In genomic region chr4:130899782-130900427, GRCm38 (mm10) we compare ENCODE assay signal across 11 mouse cellular contexts. TPM values are rescaled to one million over a fixed set of nuclear protein-coding genes. Genes with fewer than 3 reads are reported as not detected.
DNase-seq lines count a peak whose midpoint lies in the region; ATAC-seq and TF ChIP-seq lines count a peak whose summit lies in the region.
"Had no signal": no experiment of that assay in that cellular context is flagged by ENCODE, and none has a peak within 500 bp of the region (broad histone marks: within the 10 kb centered on the region; RNA-seq: fewer than 3 reads in every experiment).

No protein-coding gene starts in this region.

- no peaks in the 10 kb centered on the region for H3K79me2 ChIP-seq in heart, adult 2 months (replicated peaks; ENCODE audit: control insufficient read depth, insufficient read depth, low read length)

- peak; percentile 11 to 31 for DNase-seq in kidney, adult 8-10 months
- no peak for DNase-seq in kidney, postnatal 10 days
- DNase-seq in CD4-positive helper T cell, adult 2 months (ENCODE audit: low read depth, low spot score), result peak; percentile 86
- DNase-seq in heart, adult 2 months, result peak in 1 of 2 experiments; percentile 49
- no peak for DNase-seq in limb, embryonic 11.5 days (ENCODE audit: low spot score)
- DNase-seq in adrenal gland, postnatal 25 days, result no peak
- no peak for DNase-seq in left cerebral cortex, adult 8-10 months (ENCODE audit: low spot score in 2 of 2)
- no peak for DNase-seq in lung, postnatal 0 days (ENCODE audit: low spot score)

- peaks cover 4% of the 10 kb centered on the region for H3K4me1 ChIP-seq in heart, adult 2 months (ENCODE audit: control insufficient read depth, insufficient read depth, low read length)
- H3K4me1 ChIP-seq in limb, embryonic 11.5 days (ENCODE audit: control insufficient read depth, insufficient read depth, low read length), result peaks cover 14% of the 10 kb centered on the region
- H3K4me1 ChIP-seq in lung, postnatal 0 days (ENCODE audit: insufficient read depth, low read depth, low read length), result no peaks in the 10 kb centered on the region

- no peak overlapping the region for H3K4me3 ChIP-seq in heart, adult 2 months
- H3K4me3 ChIP-seq in limb, embryonic 11.5 days (ENCODE audit: low read depth, low read length), result no peak overlapping the region
- H3K4me3 ChIP-seq in lung, postnatal 0 days (ENCODE audit: low read depth, low read length), result no peak overlapping the region
- H3K4me3 ChIP-seq: forebrain, embryonic 13.5 days had no signal

- no peak overlapping the region for H3K9ac ChIP-seq in heart, adult 2 months (ENCODE audit: low read depth, low read length)
- H3K9ac ChIP-seq in limb, embryonic 11.5 days (ENCODE audit: low read length), result 0 out of 2 replicates have a peak overlapping the region, but pooled peaks have one; percentile 14
- H3K9ac ChIP-seq in lung, postnatal 0 days (replicated peaks; ENCODE audit: low read depth), result no peak overlapping the region
- H3K9ac ChIP-seq: forebrain, embryonic 13.5 days had no signal

- peak overlapping the region; percentile 76 for H3K27ac ChIP-seq in heart, adult 2 months
- H3K27ac ChIP-seq in limb, embryonic 11.5 days (replicated peaks; ENCODE audit: low read depth, low read length), result no peak overlapping the region
- H3K27ac ChIP-seq in lung, postnatal 0 days (ENCODE audit: low read length), result no peak overlapping the region

- intact Hi-C loops in heart, adult 2 months (cut with DNase I), result no loop called here

- no peaks in the 10 kb centered on the region for H3K9me3 ChIP-seq in limb, embryonic 11.5 days (ENCODE audit: control insufficient read depth, low read length)
- H3K9me3 ChIP-seq in lung, postnatal 0 days (ENCODE audit: low read length), result no peaks in the 10 kb centered on the region
- H3K9me3 ChIP-seq: forebrain, embryonic 13.5 days had no signal

- TF ChIP-seq POLR2A in heart, adult 2 months (IDR thresholded peaks at IDR 0.05; ENCODE audit: insufficient read depth, low read depth, low read length), result no peak

- no peak for TF ChIP-seq CTCF in heart, adult 2 months (IDR thresholded peaks at IDR 0.05)
- TF ChIP-seq CTCF in lung, postnatal 0 days (IDR thresholded peaks at IDR 0.05), result no peak

- 67% methylated on average over 6 of the region's 6 CpGs for WGBS in heart, adult 2 months
- whole genome bisulfite sequencing in limb, embryonic 11.5 days, result 79% methylated on average over 6 of the region's 6 CpGs
- 68% methylated on average over 6 of the region's 6 CpGs for WGBS in lung, postnatal 0 days

- H3K4me2 ChIP-seq in limb, embryonic 11.5 days (ENCODE audit: low read depth, severe bottlenecking), result no peak overlapping the region
- no peak overlapping the region for H3K4me2 ChIP-seq in lung, postnatal 0 days (replicated peaks; ENCODE audit: low read depth, low read length)
- H3K4me2 ChIP-seq: forebrain, embryonic 13.5 days had no signal

- TF ChIP-seq EP300 in heart, adult 2 months (IDR thresholded peaks at IDR 0.05; ENCODE audit: insufficient read depth, low read depth, low read length), result peak; percentile 71; the same call in 1 of the 2 replicates
- no peak for TF ChIP-seq EP300 in lung, postnatal 0 days (IDR thresholded peaks at IDR 0.05)

- no peaks in the 10 kb centered on the region for H3K27me3 ChIP-seq in heart, adult 2 months (ENCODE audit: control insufficient read depth, insufficient read depth, low read length)
- H3K27me3 ChIP-seq in limb, embryonic 11.5 days (ENCODE audit: control insufficient read depth, insufficient read depth, low read length), result no peaks in the 10 kb centered on the region
- no peaks in the 10 kb centered on the region for H3K27me3 ChIP-seq in lung, postnatal 0 days (replicated peaks; ENCODE audit: insufficient read depth, low read length)
- H3K27me3 ChIP-seq: forebrain, embryonic 13.5 days had no signal

- H3K36me3 ChIP-seq in heart, adult 2 months (ENCODE audit: control insufficient read depth, insufficient read depth, low read length), result no peaks in the 10 kb centered on the region
- no peaks in the 10 kb centered on the region for H3K36me3 ChIP-seq in limb, embryonic 11.5 days (ENCODE audit: control insufficient read depth, insufficient read depth, low read length)
- H3K36me3 ChIP-seq in lung, postnatal 0 days (ENCODE audit: insufficient read depth, low read length), result no peaks in the 10 kb centered on the region

- ATAC-seq in limb, embryonic 11.5 days (ENCODE audit: insufficient number of reproducible peaks, low FRiP score, low TSS enrichment, low read depth), result no peak
- ATAC-seq in lung, postnatal 0 days, result no peak
- ATAC-seq: forebrain, embryonic 13.5 days; hindbrain, embryonic 16.5 days had no signal

RNA-seq across cellular contexts. Expression of gene Laptm5, which starts 13.0 kb away (rescaled TPM):
- total RNA-seq in heart, adult 2 months (2021), result 10 to 100 TPM; 15.5 to 22.8 TPM
- 44.1 and 59.4 TPM in 2 replicates for polyA plus RNA-seq in heart, adult 2 months (2012; rRNA removed)
- polyA plus RNA-seq in limb, embryonic 11.5 days (2014; fragmentation: Nextera tagmentation; extraction: Ambion mirVana), result 18.7 and 18.8 TPM in 2 replicates
- total RNA-seq in adrenal gland, postnatal 25 days (2021), result 12.1 and 13.6 TPM in 2 replicates
- 100 to 1,000 TPM in 2 of 4 experiments, 10 to 100 TPM in 2; 37.3 to 127 (median 71.2) TPM for total RNA-seq in left cerebral cortex, adult 8-10 months (2022)
- polyA plus RNA-seq in lung, postnatal 0 days (2015; fragmentation: Nextera tagmentation; extraction: Ambion mirVana), result 88.8 and 98.8 TPM in 2 replicates

RNA-seq across cellular contexts. Expression of gene Matn1, which starts 44.3 kb away (rescaled TPM):
- not detected for total RNA-seq in heart, adult 2 months (2021)
- 0.10 TPM in 1 of 2 replicates, not detected in the other for polyA plus RNA-seq in heart, adult 2 months (2012; rRNA removed)
- 1.6 and 2.0 TPM in 2 replicates for polyA plus RNA-seq in limb, embryonic 11.5 days (2014; fragmentation: Nextera tagmentation; extraction: Ambion mirVana)
- total RNA-seq in adrenal gland, postnatal 25 days (2021), result not detected in 2 replicates
- under 1 TPM; 0.48 to 0.86 (median 0.70) TPM for total RNA-seq in left cerebral cortex, adult 8-10 months (2022)
- not detected in 2 replicates for polyA plus RNA-seq in lung, postnatal 0 days (2015; fragmentation: Nextera tagmentation; extraction: Ambion mirVana)
- total RNA-seq: megakaryocyte-erythroid progenitor cell, adult 5-6 weeks had no signal
- polyA plus RNA-seq: forebrain, embryonic 13.5 days had no signal

Comparison
In these comparisons a context has a peak if more than half of its experiments do, and no peak if none do; other contexts are left out.
1. DNase-seq: peak in kidney, adult 8-10 months (2 of 2) and CD4-positive helper T cell, adult 2 months (single experiment); none in kidney, postnatal 10 days (single experiment), limb, embryonic 11.5 days (single experiment), adrenal gland, postnatal 25 days (single experiment), left cerebral cortex, adult 8-10 months (0 of 2) and lung, postnatal 0 days (single experiment).